8 mouse cellular contexts compared by ENCODE assay signal in genomic region chr11:36678057-36678396, GRCm38 (mm10).
DNase-seq lines count a peak whose midpoint lies in the region; ATAC-seq and TF ChIP-seq lines count a peak whose summit lies in the region.

No protein-coding gene starts in this region.

- TF ChIP-seq POLR2A in limb, embryonic 14.5 days (IDR thresholded peaks at IDR 0.05; ENCODE audit: borderline replicate concordance, extremely low read depth, insufficient read depth, insufficient read length) = no peak

- peak; percentile 39 for ATAC-seq in neural tube, embryonic 11.5 days (ENCODE audit: insufficient read depth, low FRiP score, low TSS enrichment)
- ATAC-seq in limb, embryonic 14.5 days (ENCODE audit: low FRiP score, low read depth) = peak; percentile 31; the same call in 1 of the 2 replicates
- no peak for ATAC-seq in CD4-positive, CD25-positive, alpha-beta regulatory T cell, adult 4 months

- peak; percentile 35 for DNase-seq in embryo, embryonic 10 days (ENCODE audit: low spot score)
- DNase-seq in embryo, embryonic 9.5 days (ENCODE audit: extremely low spot score) = no peak
- DNase-seq in neural tube, embryonic 11.5 days (ENCODE audit: low spot score) = no peak
- DNase-seq in neural tube, embryonic 10.5 days (ENCODE audit: extremely low spot score, low spot score) = no peak
- DNase-seq in limb, embryonic 14.5 days (ENCODE audit: low spot score) = no peak
- no peak for DNase-seq in urinary bladder, postnatal 25 days (ENCODE audit: low spot score)
- no peak for DNase-seq in natural killer cell, adult 2 months (ENCODE audit: low spot score in 2 of 2)

- H3K27me3 ChIP-seq in neural tube, embryonic 11.5 days (ENCODE audit: control insufficient read depth, insufficient read depth, low read length) = no peaks in the 10 kb centered on the region
- H3K27me3 ChIP-seq in limb, embryonic 14.5 days (ENCODE audit: control insufficient read depth, insufficient read depth, low read length) = 0 out of 2 replicates have a peak, but pooled peaks cover 3% of the 10 kb centered on the region

- no peaks in the 10 kb centered on the region for H3K9me3 ChIP-seq in neural tube, embryonic 11.5 days (ENCODE audit: control insufficient read depth, low read length)
- no peaks in the 10 kb centered on the region for H3K9me3 ChIP-seq in limb, embryonic 14.5 days (ENCODE audit: control insufficient read depth, low read length)

- WGBS in neural tube, embryonic 11.5 days = 12% methylated on average over 10 of the region's 10 CpGs
- WGBS in limb, embryonic 14.5 days = 10% methylated on average over 10 of the region's 10 CpGs

- H3K27ac ChIP-seq in neural tube, embryonic 11.5 days (ENCODE audit: low read depth, low read length) = peak overlapping the region; percentile 92
- peak overlapping the region; percentile 49; the same call in 1 of the 2 replicates for H3K27ac ChIP-seq in limb, embryonic 14.5 days (replicated peaks; ENCODE audit: low read depth, low read length)

- H3K36me3 ChIP-seq in neural tube, embryonic 11.5 days (ENCODE audit: control insufficient read depth, insufficient read depth, low read length) = no peaks in the 10 kb centered on the region
- no peaks in the 10 kb centered on the region for H3K36me3 ChIP-seq in limb, embryonic 14.5 days (ENCODE audit: control insufficient read depth, insufficient read depth, low read length)

- H3K4me3 ChIP-seq in neural tube, embryonic 11.5 days (ENCODE audit: low read depth, low read length) = peak overlapping the region; percentile 33
- peak overlapping the region; percentile 35 for H3K4me3 ChIP-seq in limb, embryonic 14.5 days (replicated peaks; ENCODE audit: low read length)

- 0 out of 2 replicates have a peak, but pooled peaks cover 2% of the 10 kb centered on the region for H3K4me1 ChIP-seq in neural tube, embryonic 11.5 days (ENCODE audit: control insufficient read depth, insufficient read depth, low read length)
- peaks cover 9% of the 10 kb centered on the region; the same call in 1 of the 2 replicates for H3K4me1 ChIP-seq in limb, embryonic 14.5 days (ENCODE audit: control insufficient read depth, insufficient read depth, low read length)

- peak overlapping the region; percentile 52 for H3K9ac ChIP-seq in neural tube, embryonic 11.5 days (ENCODE audit: low read length)
- peak overlapping the region; percentile 45 for H3K9ac ChIP-seq in limb, embryonic 14.5 days (ENCODE audit: low read depth, low read length, severe bottlenecking)

- H3K4me2 ChIP-seq in neural tube, embryonic 11.5 days (ENCODE audit: low read depth) = peak overlapping the region; percentile 55
- H3K4me2 ChIP-seq in limb, embryonic 14.5 days (replicated peaks; ENCODE audit: low read depth, low read length, severe bottlenecking) = peak overlapping the region; percentile 68
